Mouse (Mus musculus): ENCODE data around the gene Inpp5d.

The Inpp5d gene

GRCm38 (mm10) chr1:87624826-87625225 lies 4.7 kb downstream of the Inpp5d start:
- DNase-seq, result no peak

- DNase-seq, result no peak
Observed at GRCm38 (mm10) chr1:87625254-87626025, 5.3 kb downstream of the Inpp5d start.

GRCm38 (mm10) chr1:87626344-87626743 lies 6.2 kb downstream of the Inpp5d start:
- peak; percentile 53 for DNase-seq

GRCm38 (mm10) chr1:87628085-87628484 lies 8.0 kb downstream of the Inpp5d start:
- no peak for DNase-seq

GRCm38 (mm10) chr1:87631584-87631983 lies 11.5 kb downstream of the Inpp5d start:
- DNase-seq, result no peak

GRCm38 (mm10) chr1:87632163-87632562 lies 12.1 kb downstream of the Inpp5d start:
- DNase-seq, result no peak

GRCm38 (mm10) chr1:87636716-87637117 lies 16.6 kb downstream of the Inpp5d start:
- no peak for DNase-seq

GRCm38 (mm10) chr1:87637121-87637877 lies 17.2 kb downstream of the Inpp5d start:
- DNase-seq, result no peak

GRCm38 (mm10) chr1:87637878-87638600 lies 17.9 kb downstream of the Inpp5d start:
- DNase-seq, result no peak

GRCm38 (mm10) chr1:87639724-87640123 lies 19.6 kb downstream of the Inpp5d start:
- DNase-seq, result peak; percentile 41

GRCm38 (mm10) chr1:87640165-87640661 lies 20.1 kb downstream of the Inpp5d start:
- DNase-seq, result peak; percentile 68

GRCm38 (mm10) chr1:87643016-87643415 lies 22.9 kb downstream of the Inpp5d start:
- no peak for DNase-seq

- DNase-seq, result no peak
Observed at GRCm38 (mm10) chr1:87645041-87645440, 24.9 kb downstream of the Inpp5d start.

- DNase-seq, result no peak
Observed at GRCm38 (mm10) chr1:87645748-87646147, 25.6 kb downstream of the Inpp5d start.

GRCm38 (mm10) chr1:87647820-87648219 lies 27.7 kb downstream of the Inpp5d start:
- DNase-seq, result no peak

- DNase-seq, result no peak
Observed at GRCm38 (mm10) chr1:87648657-87649056, 28.5 kb downstream of the Inpp5d start.

GRCm38 (mm10) chr1:87649219-87649805 lies 29.2 kb downstream of the Inpp5d start:
- DNase-seq, result no peak

- no peak for DNase-seq
Observed at GRCm38 (mm10) chr1:87649958-87650474, 29.9 kb downstream of the Inpp5d start.

GRCm38 (mm10) chr1:87650611-87651079 lies 30.5 kb downstream of the Inpp5d start:
- peak; percentile 69 for DNase-seq

GRCm38 (mm10) chr1:87651436-87651835 lies 31.3 kb downstream of the Inpp5d start:
- DNase-seq, result no peak

GRCm38 (mm10) chr1:87655101-87655500 lies 35.0 kb downstream of the Inpp5d start:
- no peak for DNase-seq

GRCm38 (mm10) chr1:87658063-87658462 lies 38.0 kb downstream of the Inpp5d start:
- no peak for DNase-seq

Measured in lung, postnatal 14 days (tissue).